Mouse (Mus musculus) hindbrain, embryonic 10.5 days (tissue): ENCODE measurements around the gene Olfr434. TPM values are rescaled to one million over a fixed set of nuclear protein-coding genes. Genes with fewer than 3 reads are reported as not detected.
"Not testable (repeated sequence)": the region's sequence is repeated elsewhere in the genome, so short reads cannot be mapped to it uniquely, and the experiment has no call there.

ENCODE experiments used
- DNase-seq: peaks from one replicate; pipeline ENCODE4 v3.0.0-alpha.2; 2017; ENCODE audit warnings: low spot score
- H3K27ac ChIP-seq: fragments of 300-500 bp; sonication (generic); 2 replicates; pipeline ENCODE4 v1.5.1; 2016; ENCODE audit warnings: mild to moderate bottlenecking, moderate library complexity
- H3K27me3 ChIP-seq: fragments of 300-500 bp; sonication (generic); 2 replicates; pipeline ENCODE4 v1.6.1; 2016; ENCODE audit warnings: mild to moderate bottlenecking; ENCODE audit not compliant: poor library complexity, insufficient read depth, severe bottlenecking
- H3K36me3 ChIP-seq: fragments of 300-500 bp; sonication (generic); 2 replicates; pipeline ENCODE4 v1.6.1; 2016; ENCODE audit warnings: mild to moderate bottlenecking, moderate library complexity
- H3K4me1 ChIP-seq: fragments of 300-500 bp; sonication (generic); replicated peaks from 2 replicates; pipeline ENCODE4 v1.6.1; 2016; ENCODE audit warnings: mild to moderate bottlenecking
- H3K4me3 ChIP-seq: fragments of 300-500 bp; sonication (generic); 2 replicates; pipeline ENCODE4 v1.5.1; 2016; ENCODE audit warnings: mild to moderate bottlenecking, moderate library complexity
- H3K9me3 ChIP-seq: fragments of 300-500 bp; sonication (generic); 2 replicates; pipeline ENCODE4 v1.6.1; 2016; ENCODE audit warnings: mild to moderate bottlenecking, moderate library complexity
- WGBS: fragments of 180-500 bp; shearing (Covaris S2); methylation state at CpG from one replicate; pipeline ENCODE4 v1.1.7; 2016; 5-methylcytosine and 5-hydroxymethylcytosine counted together
- polyA plus RNA-seq: library from polyadenylated mRNA; unstranded; fragments of >200 nt; fragmentation: Nextera tagmentation; extraction: Ambion mirVana; gene quantifications from 2 replicates; pipeline ENCODE4 v1.2.1, GENCODE M21; 2016

The Olfr434 gene
- not detected in 2 replicates for polyA plus RNA-seq

- H3K9me3 ChIP-seq, result not testable (repeated sequence)
Measured at GRCm38 (mm10) chr6:43212873-43213272, at the start of gene Olfr434. Olfr434 (plus strand) TSS chr6:43213021.

GRCm38 (mm10) chr6:43167246-43167645 is 45.6 kb upstream of the Olfr434 start:
- H3K9me3 ChIP-seq, result no peaks in the 10 kb centered on the region
- H3K27me3 ChIP-seq, result no peaks in the 10 kb centered on the region
- H3K4me3 ChIP-seq, result no peak overlapping the region
- 99% methylated on average over 4 of the region's 4 CpGs for WGBS
- H3K27ac ChIP-seq, result no peak overlapping the region
- H3K36me3 ChIP-seq, result no peaks in the 10 kb centered on the region
- H3K4me1 ChIP-seq, result no peaks in the 10 kb centered on the region
- DNase-seq, result no peak

More at GRCm38 (mm10) chr6:43212873-43213272, at the start of gene Olfr434:
- H3K27ac ChIP-seq, H3K27me3 ChIP-seq, H3K36me3 ChIP-seq, DNase-seq, H3K4me3 ChIP-seq, H3K4me1 ChIP-seq: not testable (repeated sequence)

- 80% methylated on average over 4 of the region's 4 CpGs for WGBS
- no peak within 1 kb of the TSS for H3K27ac ChIP-seq
- H3K36me3 ChIP-seq, result no peaks in the 10 kb centered on the region
Measured at GRCm38 (mm10) chr6:43171840-43172239, 41.0 kb upstream of the Olfr434 start, which contains the start of gene Olfr13. Olfr13 (plus strand) TSS chr6:43172140.

GRCm38 (mm10) chr6:43178129-43178528 is 34.7 kb upstream of the Olfr434 start:
- WGBS, result 73% methylated on average over 1 of the region's 1 CpGs
- H3K27me3 ChIP-seq, result no peaks in the 10 kb centered on the region

More at GRCm38 (mm10) chr6:43171840-43172239, 41.0 kb upstream of the Olfr434 start, which contains the start of gene Olfr13:
- DNase-seq, result no peak
- Histone ChIP-seq H3K4me3 (no peak within 1 kb of the TSS), H3K4me1 (no peaks in the 10 kb centered on the region), H3K27me3 (no peaks in the 10 kb centered on the region), H3K9me3 (no peaks in the 10 kb centered on the region)

GRCm38 (mm10) chr6:43178584-43179501 is 34.0 kb upstream of the Olfr434 start:
- Histone ChIP-seq H3K36me3 (no peaks in the 10 kb centered on the region), H3K4me1 (no peaks in the 10 kb centered on the region), H3K27me3 (no peaks in the 10 kb centered on the region), H3K27ac (no peak overlapping the region), H3K9me3 (no peaks in the 10 kb centered on the region), H3K4me3 (no peak overlapping the region)
- WGBS, result 72% methylated on average over 6 of the region's 6 CpGs
- no peak for DNase-seq

More at GRCm38 (mm10) chr6:43178129-43178528, 34.7 kb upstream of the Olfr434 start:
- Histone ChIP-seq H3K36me3 (no peaks in the 10 kb centered on the region), H3K9me3 (no peaks in the 10 kb centered on the region), H3K27ac (no peak overlapping the region), H3K4me1 (no peaks in the 10 kb centered on the region), H3K4me3 (no peak overlapping the region)
- no peak for DNase-seq

- Histone ChIP-seq H3K27me3 (no peaks in the 10 kb centered on the region), H3K9me3 (no peaks in the 10 kb centered on the region), H3K27ac (no peak overlapping the region), H3K4me1 (no peaks in the 10 kb centered on the region), H3K4me3 (no peak overlapping the region), H3K36me3 (no peaks in the 10 kb centered on the region)
- DNase-seq, result no peak
- WGBS, result 84% methylated on average over 3 of the region's 3 CpGs
Measured at GRCm38 (mm10) chr6:43190986-43191385, 21.8 kb upstream of the Olfr434 start.

- Histone ChIP-seq H3K27ac (no peak within 1 kb of the TSS), H3K4me1 (no peaks in the 10 kb centered on the region), H3K27me3 (no peaks in the 10 kb centered on the region), H3K4me3 (no peak within 1 kb of the TSS), H3K9me3 (no peaks in the 10 kb centered on the region), H3K36me3 (no peaks in the 10 kb centered on the region)
- DNase-seq, result no peak
Measured at GRCm38 (mm10) chr6:43196781-43197180, 16.0 kb upstream of the Olfr434 start, which contains the start of gene Olfr435. Olfr435 (plus strand) TSS chr6:43197146.

GRCm38 (mm10) chr6:43198094-43198493 is 14.7 kb upstream of the Olfr434 start:
- H3K36me3 ChIP-seq, result no peaks in the 10 kb centered on the region
- no peak overlapping the region for H3K27ac ChIP-seq
- no peaks in the 10 kb centered on the region for H3K27me3 ChIP-seq
- DNase-seq, result no peak
- H3K9me3 ChIP-seq, result no peaks in the 10 kb centered on the region
- no peak overlapping the region for H3K4me3 ChIP-seq
- H3K4me1 ChIP-seq, result no peaks in the 10 kb centered on the region
- 88% methylated on average over 3 of the region's 3 CpGs for WGBS

GRCm38 (mm10) chr6:43202786-43203185 is 10.0 kb upstream of the Olfr434 start:
- H3K9me3 ChIP-seq, result no peaks in the 10 kb centered on the region
- no peaks in the 10 kb centered on the region for H3K27me3 ChIP-seq
- no peaks in the 10 kb centered on the region for H3K36me3 ChIP-seq
- DNase-seq, result no peak
- H3K27ac ChIP-seq, result no peak overlapping the region
- no peaks in the 10 kb centered on the region for H3K4me1 ChIP-seq
- H3K4me3 ChIP-seq, result no peak overlapping the region

GRCm38 (mm10) chr6:43205355-43205754 is 7.5 kb upstream of the Olfr434 start:
- Histone ChIP-seq H3K36me3 (no peaks in the 10 kb centered on the region), H3K4me1 (no peaks in the 10 kb centered on the region), H3K27ac (no peak overlapping the region), H3K27me3 (no peaks in the 10 kb centered on the region), H3K4me3 (no peak overlapping the region), H3K9me3 (no peaks in the 10 kb centered on the region)
- 43% methylated on average over 2 of the region's 2 CpGs for WGBS
- DNase-seq, result no peak

GRCm38 (mm10) chr6:43231255-43231654 is 18.4 kb downstream of the Olfr434 start, which contains the start of gene Olfr47:
Olfr47 (plus strand) TSS chr6:43231529.
- not testable (repeated sequence) for H3K4me3 ChIP-seq, DNase-seq, H3K4me1 ChIP-seq, H3K27me3 ChIP-seq, H3K36me3 ChIP-seq, H3K9me3 ChIP-seq, H3K27ac ChIP-seq
- WGBS, result 98% methylated on average over 1 of the region's 1 CpGs

GRCm38 (mm10) chr6:43242061-43242460 is 29.2 kb downstream of the Olfr434 start:
- no peak overlapping the region for H3K27ac ChIP-seq
- no peak overlapping the region for H3K4me3 ChIP-seq
- DNase-seq, result peak; percentile 24
- no peaks in the 10 kb centered on the region for H3K4me1 ChIP-seq
- H3K27me3 ChIP-seq, result no peaks in the 10 kb centered on the region
- 23% methylated on average over 4 of the region's 4 CpGs for WGBS
- H3K9me3 ChIP-seq, result no peaks in the 10 kb centered on the region
- no peaks in the 10 kb centered on the region for H3K36me3 ChIP-seq

- H3K4me3 ChIP-seq, result no peak overlapping the region
- no peaks in the 10 kb centered on the region for H3K9me3 ChIP-seq
- no peaks in the 10 kb centered on the region for H3K4me1 ChIP-seq
- H3K27ac ChIP-seq, result no peak overlapping the region
- no peaks in the 10 kb centered on the region for H3K36me3 ChIP-seq
- DNase-seq, result no peak
- WGBS, result 74% methylated on average over 3 of the region's 3 CpGs
- H3K27me3 ChIP-seq, result no peaks in the 10 kb centered on the region
Measured at GRCm38 (mm10) chr6:43247396-43247795, 34.6 kb downstream of the Olfr434 start.
